Mouse (Mus musculus): ENCODE measurements around the gene Gopc.

Gene Gopc

DNA sequence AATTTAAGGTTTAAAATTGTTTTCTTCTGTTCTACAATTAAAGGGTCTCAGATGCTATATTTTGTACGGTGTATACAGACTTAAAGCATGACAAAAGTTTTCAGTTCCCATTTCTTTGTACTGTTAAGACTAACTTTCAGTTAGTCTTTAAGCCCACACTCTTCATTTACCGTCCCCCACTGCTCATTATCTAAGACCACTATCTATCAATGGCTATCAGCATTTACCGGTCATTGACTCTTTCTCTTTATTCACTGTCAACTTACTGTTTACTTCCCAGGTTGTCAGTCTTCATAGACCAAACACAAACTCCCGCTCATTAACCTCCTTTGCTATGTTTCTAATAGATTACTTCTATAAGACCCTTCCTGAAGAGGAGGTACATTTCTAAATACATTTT lies 5.3 kb upstream of the Gopc start:
- no peak for DNase-seq (ENCODE audit: low read depth)

DNA sequence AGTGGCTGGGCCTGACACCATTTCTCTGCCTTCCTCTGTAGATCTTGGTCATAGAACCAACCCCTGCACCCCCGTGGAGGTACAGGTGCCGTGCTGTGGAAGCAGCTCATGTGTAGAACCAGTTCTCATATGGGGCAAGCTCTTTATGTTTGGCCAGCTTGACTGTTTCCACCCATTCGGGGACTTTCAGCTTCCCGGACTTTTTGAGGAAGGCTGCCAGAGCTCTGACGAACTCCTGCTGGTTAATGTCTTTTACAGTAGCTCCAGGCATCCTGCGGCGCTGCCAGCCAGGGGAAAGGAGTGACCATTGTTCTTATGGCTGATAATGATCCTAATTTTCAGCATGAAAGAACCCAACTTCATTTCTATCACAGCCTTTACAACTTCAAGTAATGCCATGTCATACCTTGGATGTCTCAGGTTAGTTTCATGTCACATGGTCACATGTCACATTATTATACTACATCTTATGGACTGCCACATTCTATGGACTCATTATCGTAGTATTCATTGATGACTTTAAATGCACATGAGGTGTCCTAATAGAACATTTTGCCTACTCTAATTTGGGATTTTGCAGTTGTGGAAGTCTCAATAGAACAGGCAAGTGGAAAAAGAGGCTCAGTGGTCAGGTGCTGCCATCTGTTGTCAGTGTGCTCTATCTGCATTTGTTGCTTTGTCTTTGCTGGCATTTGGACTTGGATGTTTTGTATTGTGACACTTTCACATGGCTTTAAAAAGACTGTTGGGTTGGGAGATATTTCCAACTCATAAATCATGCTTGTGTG lies 3.1 kb upstream of the Gopc start:
- peak; percentile 69 for DNase-seq (ENCODE audit: low read depth)

DNA sequence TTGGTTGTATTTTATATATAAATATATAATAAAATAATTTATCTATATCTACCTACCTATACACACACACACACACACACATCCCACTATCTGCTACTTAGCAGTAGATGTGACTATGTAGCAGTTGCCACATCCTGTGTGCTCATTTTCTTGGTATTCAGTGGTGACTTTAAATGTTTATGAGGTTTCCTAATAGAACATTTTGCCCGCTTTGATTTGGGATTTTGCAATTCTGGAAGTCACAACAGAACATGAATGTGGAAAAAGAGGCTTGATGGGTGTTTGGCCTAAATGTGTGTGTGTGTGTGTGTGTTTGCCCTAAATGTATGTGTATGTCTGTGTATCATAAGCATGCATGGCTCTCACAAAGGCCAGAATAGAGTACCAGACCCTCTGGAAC lies 1.6 kb upstream of the Gopc start:
- DNase-seq (ENCODE audit: low read depth): peak; percentile 22

GRCm38 (mm10) chr10:52383022-52383421 lies 1.1 kb upstream of the Gopc start:
- DNase-seq (ENCODE audit: low read depth): no peak

GRCm38 (mm10) chr10:52381321-52381801 lies 563 bp downstream of the Gopc start:
- DNase-seq (ENCODE audit: low read depth): peak; percentile 33

GRCm38 (mm10) chr10:52377813-52378212 lies 4.1 kb downstream of the Gopc start:
- DNase-seq (ENCODE audit: low read depth): no peak

DNA sequence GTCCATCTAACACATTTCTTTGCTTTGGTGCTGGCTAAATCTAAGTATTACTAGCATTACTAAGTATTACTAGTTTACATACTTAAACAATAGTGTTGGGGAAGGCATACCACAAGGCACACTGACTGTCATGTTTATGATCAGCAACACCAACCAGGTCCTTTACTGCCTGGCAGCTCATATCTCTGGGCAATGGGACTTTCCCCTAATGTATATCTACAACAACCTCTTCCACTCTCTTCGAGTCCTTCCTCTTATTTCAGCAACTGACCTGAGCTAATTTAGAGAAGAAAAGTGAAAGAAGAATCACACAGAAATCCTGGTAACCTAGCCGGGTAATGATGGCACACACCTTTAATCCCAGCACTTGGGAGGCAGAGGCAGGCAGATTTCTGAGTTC lies 5.5 kb downstream of the Gopc start:
- no peak for DNase-seq (ENCODE audit: low read depth)

GRCm38 (mm10) chr10:52374651-52375050 lies 7.3 kb downstream of the Gopc start:
- no peak for DNase-seq (ENCODE audit: low read depth)

DNA sequence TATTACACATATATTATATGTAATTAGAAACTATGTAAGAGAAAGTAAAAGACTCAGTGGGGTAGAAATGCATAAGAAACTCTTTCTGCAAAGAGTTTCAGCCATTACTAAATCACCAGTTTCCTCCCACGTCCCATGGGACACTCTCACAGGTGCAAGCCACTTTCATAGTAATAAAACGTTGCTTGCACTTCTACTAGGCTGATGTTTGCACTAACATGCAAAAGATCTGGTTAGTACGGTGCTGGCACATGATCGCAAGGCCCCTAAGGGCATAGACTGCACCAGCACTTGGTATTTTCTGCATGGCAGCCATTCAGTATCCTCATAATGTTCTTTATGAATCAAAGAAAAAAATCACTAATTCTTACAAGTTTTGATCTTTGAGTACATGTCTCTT lies 8.1 kb downstream of the Gopc start:
- DNase-seq (ENCODE audit: low read depth): no peak

GRCm38 (mm10) chr10:52368376-52368775 lies 13.5 kb downstream of the Gopc start:
- no peak for DNase-seq (ENCODE audit: low read depth)

DNA sequence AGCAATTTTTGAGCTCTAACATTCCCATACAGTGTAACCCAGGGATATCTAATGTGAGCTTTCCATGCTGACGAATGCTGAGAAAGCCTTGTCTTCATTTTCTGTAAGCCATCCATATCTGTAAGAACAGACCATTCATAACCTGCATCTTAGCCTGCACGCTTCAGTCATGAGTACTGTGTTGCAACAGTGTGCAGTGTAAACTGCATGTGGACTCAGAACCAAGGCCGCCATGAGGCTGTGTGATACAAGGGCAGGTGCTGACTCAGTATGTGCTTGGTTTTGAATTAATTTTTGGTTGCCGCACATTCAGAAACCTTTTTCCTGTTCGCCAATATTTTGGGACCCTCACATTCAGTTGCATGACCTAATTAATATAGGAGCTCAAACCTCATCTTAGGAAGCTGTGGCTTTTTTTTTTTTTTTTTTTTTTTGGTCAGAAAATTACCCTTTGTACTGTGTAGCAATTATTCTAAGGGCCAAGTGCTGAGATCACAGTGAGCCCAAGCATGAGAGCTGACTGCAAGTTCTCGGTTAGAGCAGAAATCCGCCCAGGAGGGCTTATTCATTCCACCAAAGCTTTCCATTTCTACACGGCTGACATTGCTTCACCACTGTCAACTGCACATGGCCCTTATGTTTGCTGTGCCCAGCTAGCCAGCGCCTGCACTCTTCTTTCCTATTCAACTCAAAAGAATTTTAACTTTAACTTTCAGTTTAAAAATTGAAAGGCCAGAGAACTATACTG lies 20.9 kb downstream of the Gopc start:
- no peak for DNase-seq (ENCODE audit: low read depth)

GRCm38 (mm10) chr10:52360241-52360735 lies 21.6 kb downstream of the Gopc start:
- no peak for DNase-seq (ENCODE audit: low read depth)

DNA sequence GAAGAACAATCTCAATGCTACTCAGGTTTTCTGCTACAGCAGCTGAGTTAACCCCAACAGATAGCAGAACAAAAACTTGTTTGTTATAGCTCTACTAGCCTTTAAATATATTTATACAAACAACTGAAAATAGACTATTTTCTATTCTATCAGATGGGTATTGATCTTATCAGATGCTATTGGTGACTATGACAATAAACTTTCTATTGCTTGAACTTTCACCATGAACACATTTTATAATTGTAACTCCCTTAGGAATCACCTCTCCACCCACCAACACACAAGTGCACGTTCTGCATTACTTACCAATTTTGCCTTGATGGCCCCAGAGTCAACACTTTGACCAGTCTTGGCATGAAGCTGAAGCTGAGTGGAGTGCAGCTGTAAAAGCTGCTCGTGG lies 23.5 kb downstream of the Gopc start, which contains the start of gene Gm26741:
Gene Gm26741, plus strand, starts transcription at position 301 of the 400 bp plus-strand sequence.
- no peak for DNase-seq (ENCODE audit: low read depth)

GRCm38 (mm10) chr10:52353184-52353583 lies 28.7 kb downstream of the Gopc start:
- DNase-seq (ENCODE audit: low read depth): no peak

DNA sequence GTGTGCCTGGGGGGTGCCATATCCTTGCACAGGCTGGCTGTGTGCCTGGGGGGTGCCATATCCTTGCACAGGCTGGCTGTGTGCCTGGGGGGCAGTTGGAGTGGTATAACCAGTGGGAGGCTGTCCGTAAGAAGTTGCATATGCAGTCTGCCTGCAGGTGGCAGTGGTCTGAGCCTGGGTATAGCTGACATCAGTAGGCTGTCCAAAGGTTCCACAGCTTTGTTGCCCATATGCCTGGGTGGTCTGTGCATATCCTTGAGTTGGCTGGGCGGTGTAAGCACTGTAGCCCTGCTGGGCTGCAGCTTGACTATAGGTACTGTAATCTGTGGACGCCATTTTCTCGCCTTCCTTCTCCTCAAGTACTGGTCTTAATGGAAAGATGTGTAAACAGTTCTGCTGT lies 38.6 kb downstream of the Gopc start:
- DNase-seq (ENCODE audit: low read depth): peak; percentile 24

GRCm38 (mm10) chr10:52331007-52331406 lies 50.9 kb downstream of the Gopc start:
- DNase-seq (ENCODE audit: low read depth): peak; percentile 39

DNA sequence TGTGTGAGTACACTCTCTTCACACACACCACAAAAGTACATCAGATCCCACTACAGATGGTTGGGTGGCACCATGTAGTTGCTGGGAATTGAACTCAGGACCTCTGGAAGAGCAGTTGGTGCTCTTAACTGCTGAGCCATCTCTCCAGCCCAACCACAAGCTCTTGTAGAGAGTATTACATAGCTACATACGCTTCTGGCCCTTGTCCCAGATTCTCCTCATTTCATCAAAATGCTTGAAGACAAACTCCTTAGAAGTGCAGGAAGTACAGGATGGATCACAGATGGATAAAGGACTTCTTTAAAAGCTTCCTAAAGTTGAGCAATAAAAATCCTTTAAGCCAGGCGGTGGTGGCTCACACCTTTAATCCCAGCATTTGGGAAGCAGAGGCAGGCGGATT lies 60.0 kb downstream of the Gopc start:
- no peak for DNase-seq (ENCODE audit: low read depth)

DNA sequence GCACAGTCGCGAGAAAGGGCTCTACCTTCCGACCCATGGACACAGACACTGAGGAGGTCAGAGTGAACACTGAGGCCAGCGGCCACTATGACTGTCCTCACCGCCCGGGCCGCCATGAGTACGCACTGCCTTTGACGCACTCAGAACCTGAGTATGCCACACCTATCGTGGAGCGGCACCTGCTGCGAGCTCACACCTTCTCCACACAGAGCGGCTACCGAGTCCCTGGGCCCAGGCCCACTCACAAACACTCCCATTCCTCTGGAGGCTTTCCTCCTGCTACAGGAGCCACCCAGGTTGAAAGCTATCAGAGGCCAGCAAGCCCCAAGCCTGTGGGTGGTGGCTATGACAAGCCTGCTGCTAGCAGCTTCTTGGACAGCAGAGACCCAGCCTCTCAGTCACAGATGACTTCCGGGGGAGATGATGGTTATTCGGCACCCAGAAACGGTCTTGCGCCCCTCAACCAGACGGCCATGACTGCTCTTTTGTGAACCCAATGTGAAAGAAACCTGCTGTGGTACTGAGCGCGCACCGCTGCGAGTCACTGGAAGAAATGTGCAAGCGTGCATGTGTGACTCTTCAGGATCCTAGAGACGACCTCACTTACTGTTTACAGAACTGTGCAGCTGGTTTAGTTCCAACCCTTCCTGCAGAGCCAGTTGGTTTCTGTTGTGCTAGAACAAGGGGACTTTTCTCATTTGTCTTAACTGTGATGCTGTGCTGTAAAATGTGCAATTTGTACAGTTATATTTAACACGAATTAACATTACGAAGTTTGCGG lies 62.2 kb downstream of the Gopc start:
- DNase-seq (ENCODE audit: low read depth): no peak

GRCm38 (mm10) chr10:52309196-52309595 lies 72.7 kb downstream of the Gopc start:
- no peak for DNase-seq (ENCODE audit: low read depth)

GRCm38 (mm10) chr10:52304574-52304973 lies 77.3 kb downstream of the Gopc start:
- DNase-seq (ENCODE audit: low read depth): no peak

- DNase-seq (ENCODE audit: low read depth): no peak
These were observed 79.7 kb downstream of the Gopc start for GRCm38 (mm10) chr10:52302271-52302670.

GRCm38 (mm10) chr10:52301766-52302165 lies 80.2 kb downstream of the Gopc start:
- no peak for DNase-seq (ENCODE audit: low read depth)
